Mouse (Mus musculus) CH12.LX (cell line): Measurements from ENCODE around the gene Rest. TPM values are rescaled to one million over a fixed set of nuclear protein-coding genes. Genes with fewer than 3 reads are reported as not detected.

Experiments used
- DNase-seq: peaks from one replicate; pipeline ENCODE4 v3.0.0-alpha.2; 2013; ENCODE audit errors: extremely low read depth
- H3K27ac ChIP-seq: 2 replicates; pipeline ENCODE4 v1.5.1; 2012; ENCODE audit warnings: low read depth, mild to moderate bottlenecking, control low read depth, moderate library complexity; ENCODE audit not compliant: insufficient read depth
- H3K27me3 ChIP-seq: replicated peaks from 2 replicates; pipeline ENCODE3; 2012; ENCODE audit warnings: inconsistent platforms
- H3K36me3 ChIP-seq, 2 experiments: replicated peaks in 1 of 2; 2 replicates each; pipeline versions ENCODE3 to v1.6.1; 2012; ENCODE audit warnings: inconsistent platforms in 1 of 2, low read length in 1 of 2, mild to moderate bottlenecking in 1 of 2, mixed read lengths in 1 of 2, moderate library complexity in 1 of 2; ENCODE audit not compliant: control insufficient read depth in 1 of 2, insufficient read depth in 1 of 2
- H3K4me1 ChIP-seq, 2 experiments: 2 replicates each; pipeline ENCODE4 v1.6.1; 2012; ENCODE audit warnings: inconsistent platforms in 1 of 2, moderate library complexity in 1 of 2; ENCODE audit not compliant: insufficient read depth in 2 of 2, control insufficient read depth in 1 of 2
- H3K4me2 ChIP-seq: 2 replicates; pipeline ENCODE4 v1.6.1; 2012; ENCODE audit warnings: low read depth, mild to moderate bottlenecking, control low read depth; ENCODE audit not compliant: poor library complexity, insufficient read depth, severe bottlenecking
- H3K4me3 ChIP-seq, 3 experiments: fragments of 150-350 bp in 1 of 3; sonication (generic) in 1 of 3; replicated peaks in 1 of 3; 2 replicates each; pipeline versions ENCODE3 to v1.5.1; 2011 to 2012; ENCODE audit warnings: low read depth in 2 of 3, low read length in 2 of 3, mild to moderate bottlenecking in 2 of 3, moderate library complexity in 2 of 3, control low read depth in 1 of 3, improper control_type of control experiment in 1 of 3, inconsistent platforms in 1 of 3, mixed read lengths in 1 of 3; ENCODE audit not compliant: poor library complexity in 1 of 3
- H3K79me2 ChIP-seq: replicated peaks from 2 replicates; pipeline ENCODE4 v1.6.1; 2012; ENCODE audit warnings: mild to moderate bottlenecking, moderate library complexity; ENCODE audit not compliant: control insufficient read depth, poor library complexity, insufficient read depth, severe bottlenecking; ENCODE audit errors: extremely low read depth
- H3K9ac ChIP-seq: 2 replicates; pipeline ENCODE4 v1.6.1; 2012; ENCODE audit warnings: low read depth, mild to moderate bottlenecking, control low read depth, moderate library complexity; ENCODE audit not compliant: insufficient read depth
- H3K9me3 ChIP-seq: replicated peaks from 2 replicates; pipeline ENCODE3; 2012; ENCODE audit warnings: low read length, inconsistent platforms, mixed read lengths
- BHLHE40 ChIP-seq: IDR thresholded peaks from 2 replicates; pipeline ENCODE4 v1.6.1; 2011; ENCODE audit warnings: mild to moderate bottlenecking, low read depth, low read length, improper control_type of control experiment
- CHD2 ChIP-seq: IDR thresholded peaks from 2 replicates; pipeline ENCODE4 v1.6.1; 2011; ENCODE audit warnings: low read length, improper control_type of control experiment
- ELF1 ChIP-seq: IDR thresholded peaks from 2 replicates; pipeline ENCODE4 v1.6.1; 2014; ENCODE audit warnings: low read depth, mild to moderate bottlenecking, inconsistent platforms, low read length, improper control_type of control experiment
- EP300 ChIP-seq: IDR thresholded peaks from 2 replicates; pipeline ENCODE4 v1.6.1; 2011; ENCODE audit warnings: low read length, improper control_type of control experiment
- ETS1 ChIP-seq: conservative IDR thresholded peaks from 2 replicates; pipeline ENCODE4 v1.6.1; 2012; ENCODE audit warnings: low read depth, mild to moderate bottlenecking, inconsistent platforms, low read length, improper control_type of control experiment, moderate library complexity
- IRF4 ChIP-seq: IDR thresholded peaks from 2 replicates; pipeline ENCODE4 v1.6.1; 2014; ENCODE audit warnings: low read depth, mild to moderate bottlenecking, inconsistent platforms, low read length, improper control_type of control experiment
- JUN ChIP-seq: IDR thresholded peaks from 2 replicates; pipeline ENCODE4 v1.6.1; 2011; ENCODE audit warnings: low read depth, mild to moderate bottlenecking, low read length, improper control_type of control experiment, moderate library complexity; ENCODE audit not compliant: insufficient read depth
- JUND ChIP-seq: conservative IDR thresholded peaks from 2 replicates; pipeline ENCODE4 v1.6.1; 2011; ENCODE audit warnings: low read depth, low read length, improper control_type of control experiment
- KAT2A ChIP-seq: IDR thresholded peaks from 2 replicates; pipeline ENCODE4 v1.6.1; 2012; ENCODE audit warnings: low read length, improper control_type of control experiment, inconsistent platforms; ENCODE audit not compliant: insufficient replicate concordance
- MAX ChIP-seq: IDR thresholded peaks from 2 replicates; pipeline ENCODE4 v1.6.1; 2011; ENCODE audit warnings: low read length, improper control_type of control experiment
- MEF2A ChIP-seq: IDR thresholded peaks from 2 replicates; pipeline ENCODE4 v1.6.1; 2014; ENCODE audit warnings: low read depth, mild to moderate bottlenecking, inconsistent platforms, low read length, improper control_type of control experiment, borderline replicate concordance
- NRF1 ChIP-seq: IDR thresholded peaks from 2 replicates; pipeline ENCODE4 v1.6.1; 2014; ENCODE audit warnings: low read depth, mild to moderate bottlenecking, inconsistent platforms, low read length, improper control_type of control experiment, moderate library complexity
- RAD21 ChIP-seq: IDR thresholded peaks from 2 replicates; pipeline ENCODE4 v1.6.1; 2011; ENCODE audit warnings: low read depth, mild to moderate bottlenecking, low read length, improper control_type of control experiment, moderate library complexity
- SMC3 ChIP-seq: IDR thresholded peaks from 2 replicates; pipeline ENCODE4 v1.6.1; 2011; ENCODE audit warnings: low read depth, low read length, improper control_type of control experiment
- TBP ChIP-seq: conservative IDR thresholded peaks from 2 replicates; pipeline ENCODE4 v1.6.1; 2011; ENCODE audit warnings: low read depth, low read length, improper control_type of control experiment
- UBTF ChIP-seq: IDR thresholded peaks from 2 replicates; pipeline ENCODE4 v1.6.1; 2012; ENCODE audit warnings: low read depth, mild to moderate bottlenecking, inconsistent platforms, low read length, improper control_type of control experiment, moderate library complexity
- USF2 ChIP-seq: conservative IDR thresholded peaks from 2 replicates; pipeline ENCODE4 v1.6.1; 2011; ENCODE audit warnings: low read depth, low read length, improper control_type of control experiment
- ZMIZ1 ChIP-seq: IDR thresholded peaks from 2 replicates; pipeline ENCODE4 v1.6.1; 2012; ENCODE audit warnings: low read depth, mild to moderate bottlenecking, inconsistent platforms, low read length, improper control_type of control experiment
- ZNF384 ChIP-seq: IDR thresholded peaks from 2 replicates; pipeline ENCODE4 v1.6.1; 2012; ENCODE audit warnings: low read depth, low read length, improper control_type of control experiment, inconsistent platforms
- dilution Hi-C: fragments of 300-500 bp; cut with MboI; formaldehyde crosslinking; loops from 2 replicates; pipeline ENCODE4 v1.14.3; 2020; ENCODE audit warnings: low sequenced_read_pairs; ENCODE audit not compliant: extremely low pct_unique_long_range_greater_than_20kb, extremely low pct_ligation_motif_present
- in situ Hi-C: fragments of 300-500 bp; cut with MboI; formaldehyde crosslinking; loops from 3 replicates; pipeline ENCODE4 v1.14.3; 2019; ENCODE audit warnings: low sequenced_read_pairs, low pct_ligation_motif_present, low pct_unique_long_range_greater_than_20kb, mixed read lengths
- polyA plus RNA-seq: library from polyadenylated mRNA; unstranded; fragments of >175 nt; gene quantifications from 2 replicates; pipeline ENCODE4 v1.2.1, GENCODE M21; 2012; ENCODE audit warnings: low read depth; ENCODE audit not compliant: insufficient read length
- total RNA-seq, 2 experiments: library from RNA; depleted of rRNA; stranded (reverse); fragments of 300-350 nt in 1 of 2; fragments of >200 nt in 1 of 2; gene quantifications; 2 replicates each; pipeline ENCODE4 v1.2.3; 2012 to 2014

Rest gene
- total and polyA plus RNA-seq, 3 experiments: 7.8 to 16.8 (median 15.9) TPM

DNA sequence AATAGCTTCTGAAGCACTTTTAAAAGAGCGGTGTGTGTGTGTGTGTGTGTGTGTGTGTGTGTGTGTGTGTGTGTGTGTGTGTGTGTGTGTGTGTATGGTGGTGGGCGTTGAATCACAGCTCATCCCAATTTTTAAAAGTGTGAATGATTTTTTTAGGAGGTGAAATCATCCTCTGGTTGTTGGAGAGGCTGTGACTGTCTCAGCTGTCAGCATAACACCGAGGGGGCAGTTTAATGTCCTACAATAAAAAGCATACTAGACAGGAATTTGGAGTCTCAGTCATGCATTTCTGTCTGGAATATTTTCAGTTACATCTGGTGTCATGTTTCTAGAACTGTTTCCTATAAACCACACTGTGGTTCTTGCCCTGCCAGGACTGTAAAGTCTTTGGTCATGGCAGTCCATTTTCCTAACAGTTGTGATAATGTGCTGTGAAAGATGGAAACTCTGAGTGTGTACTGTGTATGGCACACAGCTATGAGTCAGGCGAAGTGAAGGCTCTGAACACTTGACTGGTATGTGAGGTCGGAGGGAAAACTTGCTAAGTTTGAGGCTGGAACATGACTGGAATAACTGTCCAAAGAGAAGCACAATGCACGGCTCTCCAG, 36.1 kb downstream of the Rest start:
- dilution Hi-C loops: no loop called here
- Histone ChIP-seq H3K4me1 (peaks cover 0 to 35% of the 10 kb centered on the region in 2 experiments; a peak in 2 of 4 replicates), H3K9ac (no peak overlapping the region), H3K4me3 (no peak overlapping the region), H3K4me2 (no peak overlapping the region), H3K27ac (no peak overlapping the region), H3K9me3 (no peaks in the 10 kb centered on the region), H3K79me2 (peaks cover 6% of the 10 kb centered on the region; the same call in 1 of the 2 replicates), H3K27me3 (no peaks in the 10 kb centered on the region), H3K36me3 (peaks cover 43 to 80% of the 10 kb centered on the region in 2 experiments)
- in situ Hi-C loops: loop anchor here (5.0 kb wide), 1 partner anchor 49 kb away; no protein-coding TSS in a partner anchor
- DNase-seq: peak; percentile 48
- TF ChIP-seq UBTF (no peak), JUND (peak; percentile 66), KAT2A (no peak), EP300 (peak; percentile 56; the same call in 1 of the 2 replicates), TBP (no peak), NRF1 (no peak), ZNF384 (no peak), BHLHE40 (peak; percentile 45; the same call in 1 of the 2 replicates), RAD21 (no peak), SMC3 (no peak), USF2 (no peak), ELF1 (no peak), ETS1 (peak; percentile 75; the same call in 1 of the 2 replicates), JUN (no peak), IRF4 (0 out of 2 replicates have a peak, but pooled peaks have one; percentile 15), MAX (0 out of 2 replicates have a peak, but pooled peaks have one; percentile 45), ZMIZ1 (no peak), CHD2 (no peak), MEF2A (peak; percentile 33; the same call in 1 of the 2 replicates)
